Mouse (Mus musculus) cerebellum, adult (tissue): ENCODE data around the gene Gm884.
A peak's percentile ranks its signal among the peaks of the same experiment; 100 is the strongest.

Source experiments
- ATAC-seq: cut with Nextera tagmentation; 2 replicates; pipeline ENCODE4 v1.9.2; 2017; ENCODE audit warnings: mild to moderate bottlenecking, moderate library complexity, mixed read lengths; ENCODE audit not compliant: insufficient number of reproducible peaks, low FRiP score, low TSS enrichment

Gm884 gene

DNA sequence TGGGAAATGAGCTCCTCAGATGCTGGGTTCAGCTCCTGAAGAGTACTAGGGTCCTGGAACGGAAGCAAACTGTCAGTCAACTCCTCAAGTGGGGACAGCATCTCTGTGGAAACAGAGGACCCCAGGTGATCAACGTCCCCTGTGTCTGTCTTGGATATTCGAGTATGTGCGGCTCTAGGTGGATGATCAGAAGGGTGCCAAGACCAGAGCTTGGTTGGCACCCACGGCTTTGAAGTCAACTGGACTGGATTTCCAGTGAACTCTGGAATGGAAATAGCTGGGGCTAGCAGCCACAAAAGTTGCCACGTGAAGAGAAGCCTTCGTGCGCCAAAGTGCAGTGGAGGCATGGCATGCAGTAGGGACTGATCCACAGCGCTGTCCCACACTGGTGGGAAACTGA, at the start of gene Gm884:
Gm884 (minus strand) TSS at position 101 of the 400 bp plus-strand sequence.
- ATAC-seq = no peak

- ATAC-seq = no peak
These were observed 46.0 kb upstream of the Gm884 start for GRCm38 (mm10) chr11:103666907-103667426.

DNA sequence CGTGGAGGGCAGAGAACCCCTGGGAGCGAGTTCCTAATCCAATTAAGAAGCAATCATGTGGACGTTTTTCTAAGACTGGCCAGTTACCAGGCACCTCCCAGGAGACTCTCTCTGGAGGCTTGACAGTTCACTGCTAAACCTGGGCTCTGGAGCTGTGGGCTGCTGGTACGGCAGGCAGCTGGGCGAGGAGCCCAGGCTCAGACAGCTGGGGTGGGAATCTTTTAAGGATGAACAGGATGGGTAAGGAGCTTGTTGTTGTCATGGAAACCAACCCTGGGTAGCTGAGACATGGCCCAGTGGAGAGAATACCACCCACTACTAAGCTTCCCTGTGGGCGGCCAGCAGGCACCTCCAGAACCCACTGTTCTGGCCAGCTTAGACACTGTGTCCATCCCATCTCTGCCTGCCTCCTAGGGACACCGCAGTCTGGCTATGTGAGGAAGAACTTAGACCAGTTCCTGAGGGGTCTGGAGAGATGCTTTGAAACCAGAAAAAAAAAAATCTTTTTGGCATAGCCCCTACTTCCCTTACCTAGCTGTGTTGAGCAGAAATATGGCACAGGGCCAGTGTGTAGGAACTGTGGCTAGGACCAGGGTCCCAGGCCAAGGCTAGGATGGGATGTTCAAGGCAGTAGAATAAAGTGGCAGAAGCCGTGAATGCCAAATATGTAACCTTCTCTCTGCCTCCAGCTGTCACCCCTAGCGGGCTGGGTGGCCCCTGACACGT, 45.4 kb upstream of the Gm884 start:
- peak; percentile 15; the same call in 1 of the 2 replicates for ATAC-seq

- no peak for ATAC-seq
These were observed 44.8 kb upstream of the Gm884 start for GRCm38 (mm10) chr11:103665695-103666094.

GRCm38 (mm10) chr11:103663119-103663518, 42.2 kb upstream of the Gm884 start:
- ATAC-seq = no peak

DNA sequence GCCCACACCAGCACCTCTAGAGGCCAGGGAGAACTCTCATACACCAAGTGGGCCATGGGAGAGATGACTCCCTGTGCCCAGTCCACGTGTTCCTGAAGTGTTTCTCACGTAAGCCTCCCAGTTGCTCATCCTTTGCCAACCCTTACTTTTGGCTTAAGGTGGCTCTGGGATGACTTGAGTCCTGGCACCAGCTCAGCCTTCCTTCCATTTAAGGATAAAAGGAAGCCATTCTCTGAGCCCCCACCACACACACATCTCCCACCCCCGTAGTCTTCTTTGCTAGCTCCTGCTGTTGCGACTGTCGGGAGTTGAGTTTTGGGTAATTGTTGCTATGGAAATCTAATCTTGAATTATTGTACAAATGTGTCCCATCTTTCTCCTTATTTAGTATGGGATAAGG, 41.6 kb upstream of the Gm884 start:
- ATAC-seq = no peak

DNA sequence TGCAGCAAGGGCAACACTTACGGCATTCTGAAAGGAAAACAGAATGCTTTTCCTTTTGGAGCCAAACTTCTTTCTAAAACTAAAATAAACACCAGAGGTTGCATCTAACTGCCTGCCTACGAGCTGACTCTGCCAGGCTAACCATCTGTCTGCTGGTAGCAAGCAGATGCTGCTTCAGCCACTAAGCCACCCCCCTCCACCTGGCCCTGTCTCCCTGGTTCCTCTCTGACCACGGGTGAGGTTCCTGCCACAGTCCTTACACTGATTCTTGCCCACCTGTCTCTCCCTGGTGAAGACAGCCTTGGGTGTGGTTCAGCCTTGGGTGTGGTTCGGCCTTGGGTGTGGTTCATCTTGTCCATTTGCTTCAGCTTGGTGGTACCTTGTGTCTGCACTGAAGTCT, 40.9 kb upstream of the Gm884 start:
- no peak; the same call in 1 of the 2 replicates for ATAC-seq

GRCm38 (mm10) chr11:103658189-103658588, 37.2 kb upstream of the Gm884 start:
- ATAC-seq = no peak

GRCm38 (mm10) chr11:103656520-103656919, 35.6 kb upstream of the Gm884 start:
- ATAC-seq = no peak

DNA sequence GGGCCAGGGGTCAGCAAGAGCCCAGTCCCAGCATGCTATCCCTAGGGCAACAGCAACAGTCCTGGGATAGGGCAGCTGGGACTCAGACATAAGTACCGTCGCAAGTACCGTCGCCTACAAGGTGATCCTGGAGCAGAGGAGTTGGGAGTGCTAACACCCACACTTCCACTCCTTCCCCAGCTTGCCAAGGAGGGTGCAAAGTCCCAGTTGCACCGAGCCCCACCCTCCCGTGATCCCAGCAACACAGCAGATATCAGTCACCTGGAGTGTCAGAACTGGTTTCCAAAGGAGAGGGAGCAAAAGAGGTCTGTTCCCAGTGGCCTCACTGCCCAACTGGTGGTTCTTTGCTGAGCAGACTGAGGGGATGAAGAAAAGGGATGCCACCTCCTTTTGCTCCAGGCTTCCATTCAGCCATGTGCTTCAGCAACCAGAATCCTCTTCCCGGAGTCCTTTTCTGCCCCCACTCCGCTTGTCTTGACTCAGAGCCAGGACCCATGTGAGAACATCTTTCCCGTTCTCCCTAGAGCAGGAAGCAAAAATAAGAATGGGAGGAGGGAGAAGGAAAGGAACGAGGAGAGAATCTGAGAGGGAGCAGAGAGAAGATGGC, 32.5 kb upstream of the Gm884 start:
- ATAC-seq = no peak

GRCm38 (mm10) chr11:103651426-103651825, 30.5 kb upstream of the Gm884 start:
- ATAC-seq = no peak

- ATAC-seq = no peak
These were observed 29.1 kb upstream of the Gm884 start for GRCm38 (mm10) chr11:103649983-103650493.

DNA sequence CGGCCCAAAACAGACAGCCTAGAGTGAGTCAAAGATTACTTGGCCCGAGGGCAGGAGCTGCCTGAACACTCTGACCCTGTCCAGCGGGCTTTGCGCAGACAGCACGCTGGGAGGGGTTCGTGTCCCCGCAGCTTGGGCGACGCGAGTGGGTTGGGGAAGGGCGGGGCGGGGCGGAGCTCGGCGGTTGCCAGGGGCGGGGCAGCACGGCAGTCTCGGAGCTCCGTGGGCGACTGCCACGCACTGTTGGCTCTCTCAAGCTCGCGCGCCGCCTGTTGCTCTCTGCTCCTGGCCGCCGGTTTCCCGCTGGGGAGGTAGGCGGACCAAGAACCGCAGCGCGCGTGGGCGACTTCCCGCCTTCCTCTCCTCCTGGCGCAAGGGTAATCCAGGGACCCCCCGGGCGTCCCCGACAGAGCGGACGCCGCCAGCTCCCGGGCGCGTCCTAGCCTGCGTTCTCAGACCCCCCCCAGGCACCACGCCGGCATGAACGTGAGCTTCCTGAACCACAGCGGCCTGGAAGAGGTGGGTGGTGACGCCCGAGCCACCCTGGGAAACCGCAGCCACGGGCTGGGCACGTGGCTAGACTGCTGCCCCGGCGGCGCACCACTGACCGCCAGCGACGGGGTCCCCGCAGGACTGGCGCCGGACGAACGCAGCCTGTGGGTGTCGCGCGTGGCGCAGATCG, 28.5 kb upstream of the Gm884 start, which contains the start of gene Rprml:
Rprml (plus strand) TSS at position 270 of the 682 bp plus-strand sequence.
- no peak for ATAC-seq

DNA sequence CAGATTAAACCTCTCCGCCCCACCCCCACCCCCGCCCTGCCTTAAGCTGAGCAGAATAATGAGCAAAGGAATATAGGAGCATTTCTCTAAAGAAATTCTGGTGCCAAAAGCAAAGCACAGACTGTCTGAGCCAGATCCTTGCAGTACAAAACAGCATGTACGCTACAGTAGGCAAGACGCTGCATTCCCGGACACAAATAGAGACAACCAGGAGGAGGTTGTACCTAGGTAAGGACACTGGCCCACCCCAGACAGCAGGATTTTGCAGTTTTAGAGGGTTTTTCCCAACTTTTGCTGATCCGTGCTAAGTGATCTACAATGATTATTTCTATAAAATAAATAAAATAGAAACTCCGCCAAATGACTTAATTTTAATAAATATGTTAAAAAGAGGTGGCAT, 27.7 kb upstream of the Gm884 start:
- ATAC-seq = no peak

- ATAC-seq = no peak
These were observed 27.1 kb upstream of the Gm884 start for GRCm38 (mm10) chr11:103647921-103648620.

GRCm38 (mm10) chr11:103646301-103646700, 25.4 kb upstream of the Gm884 start:
- ATAC-seq = no peak

GRCm38 (mm10) chr11:103645731-103646130, 24.8 kb upstream of the Gm884 start:
- no peak for ATAC-seq

DNA sequence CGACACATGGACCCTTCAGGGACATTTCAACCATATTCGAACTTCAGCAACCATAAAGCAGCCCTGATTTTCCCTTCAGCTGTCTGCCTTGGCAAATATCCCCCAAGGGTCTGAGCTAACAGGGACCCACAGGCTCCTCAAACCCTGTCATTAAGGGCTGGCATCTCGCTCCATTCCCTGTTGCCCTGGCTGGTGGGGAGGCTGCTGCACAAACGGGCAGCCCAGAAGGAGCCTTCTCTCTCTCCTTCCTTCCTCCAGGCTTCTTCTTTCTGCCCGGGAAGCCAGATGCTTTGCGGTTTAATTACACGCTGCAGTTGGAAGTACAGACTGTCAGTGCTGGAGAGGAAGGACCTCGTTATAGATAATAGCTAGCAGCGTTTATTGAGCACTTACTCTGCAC, 22.3 kb upstream of the Gm884 start:
- no peak for ATAC-seq

- no peak for ATAC-seq
These were observed 18.5 kb upstream of the Gm884 start for GRCm38 (mm10) chr11:103639407-103639946.

DNA sequence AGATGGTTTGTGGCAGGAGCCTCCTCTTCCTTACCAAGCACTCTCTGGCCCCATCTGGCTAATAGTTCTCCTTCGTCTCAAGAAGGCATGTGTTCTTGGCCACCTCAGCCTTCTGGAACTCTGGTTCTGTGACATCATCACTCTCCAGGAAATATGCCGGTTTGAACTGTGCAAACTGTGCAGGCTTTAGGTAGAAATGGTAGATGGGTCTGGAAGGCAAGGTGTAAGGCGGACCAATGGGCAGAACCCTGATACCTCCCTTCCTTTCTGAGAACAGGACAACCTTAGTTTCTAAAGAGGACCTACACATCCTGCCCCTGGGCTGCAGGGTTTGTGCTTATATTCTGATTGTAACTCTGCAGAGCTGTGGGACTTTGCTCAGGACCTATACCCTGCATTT, 17.9 kb upstream of the Gm884 start, which contains the start of gene Lyzl6:
Lyzl6 (minus strand) TSS at position 101 of the 400 bp plus-strand sequence.
- ATAC-seq = no peak
